Mouse (Mus musculus): ENCODE data around the gene Hck. TPM values are rescaled to one million over a fixed set of nuclear protein-coding genes. Genes with fewer than 3 reads are reported as not detected.

Gene Hck
- 0.10 TPM for polyA plus RNA-seq (2012; fragmentation: generic; extraction: Trizol)

DNA sequence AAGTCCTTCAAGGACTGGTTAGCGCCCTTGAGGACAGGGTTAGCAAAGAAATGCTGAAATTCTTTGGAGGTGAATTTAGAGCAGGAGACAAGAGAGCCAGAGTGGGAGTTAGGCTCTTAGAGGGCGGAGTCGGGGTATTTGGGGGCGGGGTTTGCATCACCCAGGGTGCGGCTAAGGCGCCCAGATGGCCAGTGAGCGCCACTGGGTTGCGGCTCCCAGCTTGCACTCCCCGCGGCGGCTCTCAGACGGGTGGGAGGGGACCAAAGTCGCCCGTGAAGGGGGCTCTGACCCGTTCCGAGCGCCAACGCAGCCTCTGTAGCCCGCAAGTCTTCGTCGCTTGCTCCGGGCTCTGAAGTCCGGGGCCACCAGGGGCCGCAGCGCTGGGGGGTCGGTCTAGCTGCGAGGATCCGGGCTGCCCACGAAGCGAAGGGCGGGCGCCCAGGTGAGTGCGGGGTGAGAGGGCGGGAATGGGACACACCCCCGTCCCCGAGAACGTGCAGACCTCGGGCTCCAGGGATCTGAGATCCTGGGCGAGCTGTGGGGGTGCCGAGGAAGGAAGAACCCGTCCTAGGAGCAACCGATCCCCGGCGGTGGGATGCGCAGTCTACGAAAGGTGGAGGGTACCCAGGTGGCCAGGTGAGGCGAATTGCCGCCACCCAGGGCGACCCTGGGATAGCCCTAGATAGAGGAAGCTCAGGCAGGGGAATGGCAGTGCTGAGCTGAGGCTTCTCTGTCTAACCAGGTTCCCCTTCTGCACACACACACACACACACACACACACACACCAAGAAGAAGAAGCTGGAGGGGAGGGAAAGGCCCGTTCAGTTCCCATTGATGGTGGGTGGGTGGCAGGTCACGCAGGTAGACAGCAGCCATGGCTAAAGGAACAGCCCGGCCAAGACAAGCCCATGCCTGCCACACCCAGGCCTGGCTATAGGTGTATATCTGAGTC, at the start of gene Hck:
Hck (plus strand) TSS at position 156 of the 952 bp plus-strand sequence.
- no peaks in the 10 kb centered on the region for H3K79me2 ChIP-seq (ENCODE audit: control insufficient read depth, insufficient read depth)
- peaks cover 49% of the 10 kb centered on the region for H3K27me3 ChIP-seq (ENCODE audit: control insufficient read depth, insufficient read depth, insufficient read length)
- no peaks in the 10 kb centered on the region for H3K36me3 ChIP-seq (ENCODE audit: control insufficient read depth, insufficient read depth)
- no peak within 1 kb of the TSS for H3ac ChIP-seq (ENCODE audit: control insufficient read depth, insufficient read length)
- H3K4me3 ChIP-seq, result no peak within 1 kb of the TSS
- TF ChIP-seq SRF (IDR thresholded peaks at IDR 0.05; ENCODE audit: control insufficient read depth, insufficient read length, low read depth) (no peak), MAX (IDR thresholded peaks at IDR 0.05; ENCODE audit: low read depth) (no peak), REST (IDR thresholded peaks at IDR 0.05; ENCODE audit: insufficient read depth, insufficient read length) (no peak), CEBPB (IDR thresholded peaks at IDR 0.05; ENCODE audit: insufficient read depth, poor library complexity, severe bottlenecking) (no peak), MYOG (IDR thresholded peaks at IDR 0.05; ENCODE audit: control insufficient read depth in 1 of 3, insufficient read depth in 1 of 3, insufficient read length in 2 of 3, low read depth in 2 of 3) (no peak), USF1 (IDR thresholded peaks at IDR 0.05; ENCODE audit: low read depth) (no peak), POLR2AphosphoS2 (IDR thresholded peaks at IDR 0.05; ENCODE audit: insufficient read length, low read depth) (no peak), POLR2A (IDR thresholded peaks at IDR 0.05; ENCODE audit: insufficient read length, low read depth) (no peak), TCF12 (IDR thresholded peaks at IDR 0.05; ENCODE audit: insufficient read depth, poor library complexity, severe bottlenecking) (no peak), E2F4 (IDR thresholded peaks at IDR 0.05; ENCODE audit: insufficient read depth) (no peak), MYOD1 (IDR thresholded peaks at IDR 0.05; ENCODE audit: control insufficient read depth in 1 of 3, insufficient read length in 2 of 3, low read depth in 2 of 3) (no peak), TCF3 (IDR thresholded peaks at IDR 0.05; ENCODE audit: insufficient read length, low read depth) (no peak)
- peak within 1 kb of the TSS; percentile 34 for H3K4me2 ChIP-seq (ENCODE audit: low read depth)

DNA sequence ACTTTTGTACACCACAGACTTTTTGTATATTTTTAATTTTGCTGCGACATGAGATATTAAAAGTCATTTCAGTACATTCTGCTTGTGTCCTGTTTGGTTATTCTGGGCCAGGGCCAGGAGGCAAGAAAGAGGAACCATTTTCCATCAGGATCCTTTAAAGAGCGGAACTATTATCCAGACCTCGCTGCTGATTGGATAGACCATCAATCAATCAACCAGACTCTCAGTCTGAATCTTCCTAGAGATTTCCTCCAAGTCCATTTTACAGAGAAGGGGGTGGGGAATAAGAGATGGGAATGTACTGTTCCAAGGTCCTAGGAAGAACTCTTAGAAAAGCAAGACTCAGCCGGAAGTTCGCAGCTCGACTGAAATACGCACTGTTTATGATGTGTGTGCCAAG, 48.1 kb upstream of the Hck start:
- Histone ChIP-seq H3K4me3 (no peak overlapping the region), H3ac (ENCODE audit: control insufficient read depth, insufficient read length) (no peak overlapping the region), H3K79me2 (ENCODE audit: control insufficient read depth, insufficient read depth) (no peaks in the 10 kb centered on the region), H3K27me3 (ENCODE audit: control insufficient read depth, insufficient read depth, insufficient read length) (peaks cover 62% of the 10 kb centered on the region), H3K36me3 (ENCODE audit: control insufficient read depth, insufficient read depth) (no peaks in the 10 kb centered on the region), H3K4me2 (ENCODE audit: low read depth) (no peak overlapping the region)
- no peak for TF ChIP-seq E2F4 (IDR thresholded peaks at IDR 0.05; ENCODE audit: insufficient read depth)
- no peak for TF ChIP-seq USF1 (IDR thresholded peaks at IDR 0.05; ENCODE audit: low read depth)
- TF ChIP-seq CEBPB (IDR thresholded peaks at IDR 0.05; ENCODE audit: insufficient read depth, poor library complexity, severe bottlenecking), result no peak
- no peak for TF ChIP-seq MYOD1 (IDR thresholded peaks at IDR 0.05; ENCODE audit: control insufficient read depth in 1 of 3, insufficient read length in 2 of 3, low read depth in 2 of 3)
- no peak for TF ChIP-seq TCF12 (IDR thresholded peaks at IDR 0.05; ENCODE audit: insufficient read depth, poor library complexity, severe bottlenecking)
- no peak for TF ChIP-seq MAX (IDR thresholded peaks at IDR 0.05; ENCODE audit: low read depth)
- TF ChIP-seq SRF (IDR thresholded peaks at IDR 0.05; ENCODE audit: control insufficient read depth, insufficient read length, low read depth), result no peak
- TF ChIP-seq POLR2A (IDR thresholded peaks at IDR 0.05; ENCODE audit: insufficient read length, low read depth), result no peak

DNA sequence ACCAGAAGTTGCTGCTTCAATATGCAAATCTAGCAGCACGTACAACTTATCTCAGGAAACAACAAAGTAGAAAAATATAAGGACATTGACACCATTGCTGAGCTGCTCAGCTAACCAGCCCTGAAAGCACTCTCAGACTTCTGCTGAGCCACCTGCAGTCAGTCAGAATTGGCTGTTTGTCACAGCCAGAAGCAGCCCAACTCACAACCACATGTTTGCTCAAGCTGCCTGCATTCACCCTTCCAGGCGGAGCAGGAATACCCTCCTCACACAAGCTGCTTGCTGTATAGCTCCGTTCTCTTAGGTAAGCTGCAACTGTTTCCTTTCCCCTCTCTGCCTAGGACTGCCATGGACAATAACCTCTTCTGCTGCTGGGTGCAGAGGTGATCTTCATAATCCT, 44.9 kb upstream of the Hck start:
- H3K4me3 ChIP-seq, result no peak overlapping the region
- TF ChIP-seq SRF (IDR thresholded peaks at IDR 0.05; ENCODE audit: control insufficient read depth, insufficient read length, low read depth) (no peak), CEBPB (IDR thresholded peaks at IDR 0.05; ENCODE audit: insufficient read depth, poor library complexity, severe bottlenecking) (no peak), MYOG (IDR thresholded peaks at IDR 0.05; ENCODE audit: control insufficient read depth in 1 of 3, insufficient read depth in 1 of 3, insufficient read length in 2 of 3, low read depth in 2 of 3) (no peak), USF1 (IDR thresholded peaks at IDR 0.05; ENCODE audit: low read depth) (no peak), POLR2A (IDR thresholded peaks at IDR 0.05; ENCODE audit: insufficient read length, low read depth) (no peak), MYOD1 (IDR thresholded peaks at IDR 0.05; ENCODE audit: control insufficient read depth in 1 of 3, insufficient read length in 2 of 3, low read depth in 2 of 3) (no peak), MAX (IDR thresholded peaks at IDR 0.05; ENCODE audit: low read depth) (no peak), POLR2AphosphoS2 (IDR thresholded peaks at IDR 0.05; ENCODE audit: insufficient read length, low read depth) (no peak), TCF12 (IDR thresholded peaks at IDR 0.05; ENCODE audit: insufficient read depth, poor library complexity, severe bottlenecking) (no peak), REST (IDR thresholded peaks at IDR 0.05; ENCODE audit: insufficient read depth, insufficient read length) (no peak), TCF3 (IDR thresholded peaks at IDR 0.05; ENCODE audit: insufficient read length, low read depth) (no peak), E2F4 (IDR thresholded peaks at IDR 0.05; ENCODE audit: insufficient read depth) (no peak)
- H3K27me3 ChIP-seq (ENCODE audit: control insufficient read depth, insufficient read depth, insufficient read length), result peaks cover 64% of the 10 kb centered on the region

GRCm38 (mm10) chr2:153064190-153064970, 43.9 kb upstream of the Hck start:
- no peak for TF ChIP-seq REST (IDR thresholded peaks at IDR 0.05; ENCODE audit: insufficient read depth, insufficient read length)
- no peak overlapping the region for H3K4me3 ChIP-seq
- H3ac ChIP-seq (ENCODE audit: control insufficient read depth, insufficient read length), result no peak overlapping the region
- H3K4me2 ChIP-seq (ENCODE audit: low read depth), result no peak overlapping the region
- no peaks in the 10 kb centered on the region for H3K79me2 ChIP-seq (ENCODE audit: control insufficient read depth, insufficient read depth)
- no peaks in the 10 kb centered on the region for H3K36me3 ChIP-seq (ENCODE audit: control insufficient read depth, insufficient read depth)
- H3K27me3 ChIP-seq (ENCODE audit: control insufficient read depth, insufficient read depth, insufficient read length), result peaks cover 64% of the 10 kb centered on the region

More for the DNA sequence above, 44.9 kb upstream of the Hck start:
- H3K79me2 ChIP-seq (ENCODE audit: control insufficient read depth, insufficient read depth), result no peaks in the 10 kb centered on the region
- H3K36me3 ChIP-seq (ENCODE audit: control insufficient read depth, insufficient read depth), result no peaks in the 10 kb centered on the region
- H3K4me2 ChIP-seq (ENCODE audit: low read depth), result no peak overlapping the region
- no peak overlapping the region for H3ac ChIP-seq (ENCODE audit: control insufficient read depth, insufficient read length)

All from myocyte (in vitro differentiated cells).